Mouse (Mus musculus): ENCODE results near the gene Wnt7a.

Wnt7a gene

GRCm38 (mm10) chr6:91410961-91411368, at the start of gene Wnt7a:
Wnt7a (minus strand) TSS chr6:91411363.
- no peak for DNase-seq

GRCm38 (mm10) chr6:91459471-91459870, 48.3 kb upstream of the Wnt7a start:
- no peak for DNase-seq

GRCm38 (mm10) chr6:91454546-91454945, 43.4 kb upstream of the Wnt7a start:
- no peak for DNase-seq

- no peak for DNase-seq
Measured at GRCm38 (mm10) chr6:91452056-91452455, 40.9 kb upstream of the Wnt7a start.

GRCm38 (mm10) chr6:91449472-91450225, 38.5 kb upstream of the Wnt7a start:
- no peak for DNase-seq

- no peak for DNase-seq
Measured at GRCm38 (mm10) chr6:91445316-91445715, 34.2 kb upstream of the Wnt7a start.

GRCm38 (mm10) chr6:91441145-91441662, 30.0 kb upstream of the Wnt7a start:
- no peak for DNase-seq

- DNase-seq: peak; percentile 97
Measured at GRCm38 (mm10) chr6:91440474-91441144, 29.4 kb upstream of the Wnt7a start.

GRCm38 (mm10) chr6:91424151-91424550, 13.0 kb upstream of the Wnt7a start:
- DNase-seq: no peak

- no peak for DNase-seq
Measured at GRCm38 (mm10) chr6:91421629-91422028, 10.5 kb upstream of the Wnt7a start.

GRCm38 (mm10) chr6:91417291-91417845, 6.2 kb upstream of the Wnt7a start:
- DNase-seq: no peak

GRCm38 (mm10) chr6:91416146-91416545, 5.0 kb upstream of the Wnt7a start:
- no peak for DNase-seq

GRCm38 (mm10) chr6:91414890-91415289, 3.7 kb upstream of the Wnt7a start:
- peak; percentile 26 for DNase-seq

GRCm38 (mm10) chr6:91411369-91411981, 312 bp upstream of the Wnt7a start:
- peak; percentile 83 for DNase-seq

GRCm38 (mm10) chr6:91410168-91410780, 889 bp downstream of the Wnt7a start:
- DNase-seq: no peak

GRCm38 (mm10) chr6:91409448-91410167, 1.6 kb downstream of the Wnt7a start:
- DNase-seq: peak; percentile 11

- DNase-seq: no peak
Measured at GRCm38 (mm10) chr6:91408616-91409015, 2.5 kb downstream of the Wnt7a start.

- DNase-seq: no peak
Measured at GRCm38 (mm10) chr6:91401591-91401990, 9.6 kb downstream of the Wnt7a start.

GRCm38 (mm10) chr6:91400514-91400913, 10.6 kb downstream of the Wnt7a start:
- DNase-seq: no peak

GRCm38 (mm10) chr6:91392475-91393174, 18.5 kb downstream of the Wnt7a start:
- no peak for DNase-seq

GRCm38 (mm10) chr6:91389141-91389540, 22.0 kb downstream of the Wnt7a start:
- DNase-seq: peak; percentile 89

GRCm38 (mm10) chr6:91384415-91384814, 26.7 kb downstream of the Wnt7a start:
- DNase-seq: no peak
